Mouse (Mus musculus): Measurements from ENCODE around the gene Ivns1abp. TPM values are rescaled to one million over a fixed set of nuclear protein-coding genes. Genes with fewer than 3 reads are reported as not detected.

Gene Ivns1abp
- polyA plus RNA-seq (2012; rRNA removed) = 228 and 273 TPM in 2 replicates

GRCm38 (mm10) chr1:151344283-151345108, at the start of gene Ivns1abp:
TSS of gene Ivns1abp (plus strand) at chr1:151344477.

Other genes with a start within 250 kb of the Ivns1abp start
- gene Gm47985, start 161.9 kb upstream of the Ivns1abp start, polyA plus RNA-seq (2012; rRNA removed) = 0.06 TPM in 2 replicates
- gene Gm8947, start 152.1 kb upstream of the Ivns1abp start, polyA plus RNA-seq (2012; rRNA removed) = not detected in 2 replicates
- 0.14 TPM in 1 of 2 replicates, not detected in the other for gene Gm47995, start 146.0 kb upstream of the Ivns1abp start, polyA plus RNA-seq (2012; rRNA removed)
- gene 3110040M04Rik, start 140.4 kb upstream of the Ivns1abp start, polyA plus RNA-seq (2012; rRNA removed) = 0.08 TPM in 1 of 2 replicates, not detected in the other
- not detected in 2 replicates for gene Gm47996, start 134.3 kb upstream of the Ivns1abp start, polyA plus RNA-seq (2012; rRNA removed)
- 21.6 and 23.7 TPM in 2 replicates for gene Swt1, start 84.0 kb downstream of the Ivns1abp start, polyA plus RNA-seq (2012; rRNA removed)
- 33.2 and 37.4 TPM in 2 replicates for gene Trmt1l, start 84.1 kb downstream of the Ivns1abp start, polyA plus RNA-seq (2012; rRNA removed)
- 97.9 and 111 TPM in 2 replicates for gene Rnf2, start 156.5 kb downstream of the Ivns1abp start, polyA plus RNA-seq (2012; rRNA removed)
- gene Fam129a, start 226.7 kb downstream of the Ivns1abp start, polyA plus RNA-seq (2012; rRNA removed) = 0.64 and 1.7 TPM in 2 replicates

Data from central nervous system, embryonic 14 days (tissue).